Mouse (Mus musculus) lung, postnatal 25 days (tissue): Measurements from ENCODE around the gene Rnf40.

Source experiments
- DNase-seq: peaks from one replicate; pipeline ENCODE4 v3.0.0; 2022; ENCODE audit warnings: low spot score

Gene Rnf40

GRCm38 (mm10) chr7:127651624-127652023 lies 63.1 kb downstream of the Rnf40 start:
- DNase-seq = no peak

GRCm38 (mm10) chr7:127652050-127652449 lies 63.5 kb downstream of the Rnf40 start:
- DNase-seq = no peak

GRCm38 (mm10) chr7:127654318-127654717 lies 65.8 kb downstream of the Rnf40 start:
- DNase-seq = no peak
